Mouse (Mus musculus): Measurements from ENCODE around the gene Pacs2.

DNA sequence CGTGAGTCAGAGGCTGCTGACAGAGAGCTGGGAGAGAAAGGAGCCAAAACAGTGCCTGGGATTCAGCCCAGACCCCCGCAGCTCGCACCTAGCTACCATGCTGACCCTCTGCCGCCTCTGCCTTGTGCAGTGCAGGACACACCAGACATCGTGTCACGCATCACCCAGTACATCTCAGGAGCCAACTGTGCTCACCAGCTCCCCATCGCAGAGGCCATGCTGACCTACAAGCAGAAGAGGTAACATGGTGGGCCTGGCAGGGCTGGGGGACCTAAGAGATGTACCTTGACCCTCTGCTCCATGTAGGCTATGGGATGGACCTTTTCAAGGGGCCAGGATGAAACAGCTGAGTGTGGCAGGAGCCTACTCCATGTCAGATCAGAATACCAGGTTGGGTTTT lies 49.4 kb downstream of the Pacs2 start:
- TF ChIP-seq ZC3H11A (IDR thresholded peaks at IDR 0.05; ENCODE audit: borderline replicate concordance, low read depth, low read length) = no peak
- no peak for TF ChIP-seq MAFK (IDR thresholded peaks at IDR 0.05; ENCODE audit: insufficient read depth, low read depth, low read length)
- TF ChIP-seq ZNF384 (IDR thresholded peaks at IDR 0.05; ENCODE audit: low read depth, low read length) = no peak
- TF ChIP-seq CHD2 (IDR thresholded peaks at IDR 0.05; ENCODE audit: low read depth, low read length) = no peak
